ENCODE assay signal across 9 mouse cellular contexts in the genomic region with DNA sequence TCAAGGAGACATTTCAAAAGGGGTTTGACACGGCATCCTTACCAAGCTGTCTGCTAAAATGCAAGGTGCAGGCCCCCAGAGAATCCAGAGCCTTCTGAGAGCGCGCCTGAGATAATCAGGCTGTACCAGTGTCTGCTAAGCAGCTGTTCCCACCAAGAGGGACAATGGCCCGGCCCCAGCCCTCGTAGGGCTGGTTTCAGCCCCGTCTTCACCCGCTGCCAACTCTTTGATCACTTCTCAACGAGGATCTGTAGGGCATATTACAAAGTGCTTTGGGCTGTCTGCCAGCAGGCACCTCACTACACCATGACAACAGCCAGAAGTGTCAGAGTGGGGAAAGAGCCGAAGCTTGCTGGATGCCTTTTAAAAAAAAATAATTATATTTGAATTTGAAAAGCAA. TPM values are rescaled to one million over a fixed set of nuclear protein-coding genes. Genes with fewer than 3 reads are reported as not detected.
A peak's percentile ranks its signal among the peaks of the same experiment; 100 is the strongest.
DNase-seq lines count a peak whose midpoint lies in the region; ATAC-seq lines count a peak whose summit lies in the region.
"Had no signal": no experiment of that assay in that cellular context is flagged by ENCODE, and none has a peak within 500 bp of the region (broad histone marks: within the 10 kb centered on the region; RNA-seq: fewer than 3 reads in every experiment).

No protein-coding gene starts in this region.

- H3K36me3 ChIP-seq in heart, embryonic 13.5 days = no peaks in the 10 kb centered on the region
- H3K36me3 ChIP-seq in forebrain, embryonic 12.5 days (replicated peaks) = no peaks in the 10 kb centered on the region

- no peaks in the 10 kb centered on the region for H3K9me3 ChIP-seq in heart, embryonic 13.5 days
- no peaks in the 10 kb centered on the region for H3K9me3 ChIP-seq in forebrain, embryonic 12.5 days

- H3K9ac ChIP-seq in heart, embryonic 13.5 days = peak overlapping the region; percentile 19; the same call in 1 of the 2 replicates
- H3K9ac ChIP-seq in forebrain, embryonic 12.5 days = peak overlapping the region; percentile 8; the same call in 1 of the 2 replicates

- no peak overlapping the region for H3K27ac ChIP-seq in heart, embryonic 13.5 days (replicated peaks)
- peak overlapping the region; percentile 86 for H3K27ac ChIP-seq in forebrain, embryonic 12.5 days

- H3K4me3 ChIP-seq in heart, embryonic 13.5 days = peak overlapping the region; percentile 16
- no peak overlapping the region for H3K4me3 ChIP-seq in forebrain, embryonic 12.5 days (replicated peaks)

- H3K27me3 ChIP-seq in heart, embryonic 13.5 days (replicated peaks) = peaks cover 90% of the 10 kb centered on the region
- peaks cover 27% of the 10 kb centered on the region for H3K27me3 ChIP-seq in forebrain, embryonic 12.5 days

- H3K4me1 ChIP-seq in heart, embryonic 13.5 days = peaks cover 31% of the 10 kb centered on the region
- peaks cover 58% of the 10 kb centered on the region for H3K4me1 ChIP-seq in forebrain, embryonic 12.5 days

- no peak for DNase-seq in heart, adult 9 months (ENCODE audit: low spot score in 2 of 2)
- DNase-seq in Muller cell, postnatal 12 days (ENCODE audit: inconsistent ontology term) = peak; percentile 50
- DNase-seq in lung, postnatal 10 days = peak; percentile 37
- DNase-seq in cerebellum, adult 8-10 months = no peak
- DNase-seq in testis, postnatal 14 days (ENCODE audit: low spot score) = no peak
- no peak for DNase-seq in urinary bladder, postnatal 25 days (ENCODE audit: low spot score)

- WGBS in heart, embryonic 13.5 days = 16% methylated on average over 9 of the region's 9 CpGs
- 12% methylated on average over 9 of the region's 9 CpGs for WGBS in forebrain, embryonic 12.5 days

- peak; percentile 42; the same call in 1 of the 2 replicates for ATAC-seq in heart, embryonic 13.5 days (ENCODE audit: extremely low read depth, insufficient number of reproducible peaks, low FRiP score, low TSS enrichment)
- peak; percentile 83 for ATAC-seq in forebrain, embryonic 12.5 days (ENCODE audit: low FRiP score)
- ATAC-seq: CD4-positive, CD25-positive, alpha-beta regulatory T cell, adult 4 months had no signal

- H3K4me2 ChIP-seq in heart, embryonic 13.5 days = peak overlapping the region; percentile 58
- H3K4me2 ChIP-seq in forebrain, embryonic 12.5 days = peak overlapping the region; percentile 25

RNA-seq across cellular contexts. Expression of a gene that starts 29.5 kb away (rescaled TPM):
- polyA plus RNA-seq in heart, embryonic 13.5 days (2015; fragmentation: Nextera tagmentation; extraction: Ambion mirVana) = 6.1 and 6.5 TPM in 2 replicates
- 13.2 and 13.7 TPM in 2 replicates for polyA plus RNA-seq in forebrain, embryonic 12.5 days (2016; fragmentation: Nextera tagmentation; extraction: Ambion mirVana)

RNA-seq across cellular contexts. Expression of a gene that starts 29.6 kb away (rescaled TPM):
- 0.92 and 2.2 TPM in 2 replicates for polyA plus RNA-seq in heart, embryonic 13.5 days (2015; fragmentation: Nextera tagmentation; extraction: Ambion mirVana)
- 8.3 and 11.0 TPM in 2 replicates for polyA plus RNA-seq in forebrain, embryonic 12.5 days (2016; fragmentation: Nextera tagmentation; extraction: Ambion mirVana)
- polyA plus RNA-seq: CD4-positive, CD25-positive, alpha-beta regulatory T cell, adult 4 months had no signal

Comparison
In these comparisons a context has a peak if more than half of its experiments do, and no peak if none do; other contexts are left out.
1. DNase-seq: peak in Muller cell, postnatal 12 days (single experiment) and lung, postnatal 10 days (single experiment); none in heart, adult 9 months (0 of 2), cerebellum, adult 8-10 months (single experiment), testis, postnatal 14 days (single experiment) and urinary bladder, postnatal 25 days (single experiment).